Mouse (Mus musculus) adipocyte (in vitro differentiated cells): ENCODE results near the gene Muc1.

Experiments
- DNase-seq: peaks from one replicate; pipeline ENCODE4 v3.0.0-alpha.2; 2016; ENCODE audit warnings: low spot score

The Muc1 gene

GRCm38 (mm10) chr3:89228836-89229235 lies at the start of gene Muc1:
Muc1 (plus strand) TSS chr3:89229057.
- DNase-seq, result no peak

GRCm38 (mm10) chr3:89181749-89182500 lies 46.9 kb upstream of the Muc1 start:
- DNase-seq, result no peak

GRCm38 (mm10) chr3:89182531-89183057 lies 46.3 kb upstream of the Muc1 start:
- DNase-seq, result no peak

GRCm38 (mm10) chr3:89183058-89183958 lies 45.5 kb upstream of the Muc1 start, which contains the start of gene Fam189b:
Fam189b (plus strand) TSS chr3:89183143.
- no peak for DNase-seq

- DNase-seq, result no peak
Observed at GRCm38 (mm10) chr3:89183959-89184315, 44.9 kb upstream of the Muc1 start.

GRCm38 (mm10) chr3:89187197-89187596 lies 41.7 kb upstream of the Muc1 start:
- no peak for DNase-seq

- DNase-seq, result no peak
Observed at GRCm38 (mm10) chr3:89187690-89188477, 41.0 kb upstream of the Muc1 start.

GRCm38 (mm10) chr3:89188478-89188875 lies 40.4 kb upstream of the Muc1 start:
- no peak for DNase-seq

GRCm38 (mm10) chr3:89190436-89190835 lies 38.4 kb upstream of the Muc1 start:
- no peak for DNase-seq

- no peak for DNase-seq
Observed at GRCm38 (mm10) chr3:89193351-89193750, 35.5 kb upstream of the Muc1 start.

GRCm38 (mm10) chr3:89193853-89194252 lies 35.0 kb upstream of the Muc1 start:
- DNase-seq, result no peak

GRCm38 (mm10) chr3:89195979-89196877 lies 32.6 kb upstream of the Muc1 start:
- peak; percentile 95 for DNase-seq

- DNase-seq, result peak; percentile 40
Observed at GRCm38 (mm10) chr3:89199839-89200238, 29.0 kb upstream of the Muc1 start.

GRCm38 (mm10) chr3:89202253-89203141 lies 26.4 kb upstream of the Muc1 start, which contains the start of gene Gba:
Gba (plus strand) TSS chr3:89202928.
- peak; percentile 96 for DNase-seq

GRCm38 (mm10) chr3:89203142-89203514 lies 25.7 kb upstream of the Muc1 start:
- peak; percentile 29 for DNase-seq

- peak; percentile 45 for DNase-seq
Observed at GRCm38 (mm10) chr3:89206079-89206478, 22.8 kb upstream of the Muc1 start.

GRCm38 (mm10) chr3:89206695-89207094 lies 22.2 kb upstream of the Muc1 start:
- DNase-seq, result no peak

GRCm38 (mm10) chr3:89208075-89208657 lies 20.7 kb upstream of the Muc1 start:
- DNase-seq, result no peak

GRCm38 (mm10) chr3:89208736-89209135 lies 20.1 kb upstream of the Muc1 start:
- DNase-seq, result no peak
